Mouse (Mus musculus) limb, embryonic 10.5 days (tissue): ENCODE data around the gene Grin2c. TPM values are rescaled to one million over a fixed set of nuclear protein-coding genes. Genes with fewer than 3 reads are reported as not detected.

Experiments used
- DNase-seq: peaks from one replicate; pipeline ENCODE4 v3.0.0-alpha.2; 2017; ENCODE audit warnings: low spot score
- H3K27ac ChIP-seq: fragments of 300-500 bp; sonication (generic); 2 replicates; pipeline ENCODE4 v1.5.1; 2016; ENCODE audit warnings: mild to moderate bottlenecking
- H3K27me3 ChIP-seq: fragments of 300-500 bp; sonication (generic); 2 replicates; pipeline ENCODE4 v1.6.1; 2016; ENCODE audit warnings: low read depth, mild to moderate bottlenecking; ENCODE audit not compliant: poor library complexity, severe bottlenecking
- H3K36me3 ChIP-seq: fragments of 300-500 bp; sonication (generic); 2 replicates; pipeline ENCODE4 v1.6.1; 2016; ENCODE audit warnings: mild to moderate bottlenecking, moderate library complexity
- H3K4me1 ChIP-seq: fragments of 300-500 bp; sonication (generic); 2 replicates; pipeline ENCODE4 v1.6.1; 2016
- H3K4me3 ChIP-seq: fragments of 300-500 bp; sonication (generic); 2 replicates; pipeline ENCODE4 v1.5.1; 2016; ENCODE audit warnings: mild to moderate bottlenecking, moderate library complexity
- H3K9me3 ChIP-seq: fragments of 300-500 bp; sonication (generic); replicated peaks from 2 replicates; pipeline ENCODE4 v1.6.1; 2016; ENCODE audit warnings: mild to moderate bottlenecking
- WGBS: fragments of 180-500 bp; shearing (Covaris S2); methylation state at CpG from one replicate; pipeline ENCODE4 v1.1.7; 2016; 5-methylcytosine and 5-hydroxymethylcytosine counted together
- polyA plus RNA-seq: library from polyadenylated mRNA; unstranded; fragments of >200 nt; fragmentation: Nextera tagmentation; extraction: Ambion mirVana; gene quantifications from 2 replicates; pipeline ENCODE4 v1.2.1, GENCODE M21; 2016

Grin2c gene
- polyA plus RNA-seq, 1 experiment from 2014 or later: 0.34 TPM

GRCm38 (mm10) chr11:115291503-115291902 is 24.5 kb upstream of the Grin2c start:
- H3K27ac ChIP-seq: no peak overlapping the region
- H3K9me3 ChIP-seq: no peaks in the 10 kb centered on the region
- H3K36me3 ChIP-seq: no peaks in the 10 kb centered on the region
- H3K27me3 ChIP-seq: peaks cover 11% of the 10 kb centered on the region
- H3K4me3 ChIP-seq: no peak overlapping the region
- no peaks in the 10 kb centered on the region for H3K4me1 ChIP-seq
- no peak for DNase-seq
- 84% methylated on average over 10 of the region's 10 CpGs for WGBS

- DNase-seq: no peak
- whole genome bisulfite sequencing: 94% methylated on average over 6 of the region's 6 CpGs
These were observed 23.9 kb upstream of the Grin2c start for GRCm38 (mm10) chr11:115290919-115291318.

GRCm38 (mm10) chr11:115290314-115290713 is 23.3 kb upstream of the Grin2c start:
- 90% methylated on average over 1 of the region's 1 CpGs for WGBS
- Histone ChIP-seq H3K4me3 (no peak overlapping the region), H3K27me3 (no peaks in the 10 kb centered on the region), H3K4me1 (no peaks in the 10 kb centered on the region), H3K27ac (no peak overlapping the region), H3K36me3 (no peaks in the 10 kb centered on the region), H3K9me3 (no peaks in the 10 kb centered on the region)
- no peak for DNase-seq

More at GRCm38 (mm10) chr11:115290919-115291318, 23.9 kb upstream of the Grin2c start:
- Histone ChIP-seq H3K9me3 (no peaks in the 10 kb centered on the region), H3K27ac (no peak overlapping the region), H3K27me3 (peaks cover 5% of the 10 kb centered on the region), H3K4me1 (no peaks in the 10 kb centered on the region), H3K4me3 (no peak overlapping the region), H3K36me3 (no peaks in the 10 kb centered on the region)

GRCm38 (mm10) chr11:115289885-115290284 is 22.8 kb upstream of the Grin2c start:
- Histone ChIP-seq H3K4me3 (no peak overlapping the region), H3K4me1 (no peaks in the 10 kb centered on the region), H3K36me3 (no peaks in the 10 kb centered on the region), H3K27ac (no peak overlapping the region), H3K9me3 (no peaks in the 10 kb centered on the region), H3K27me3 (no peaks in the 10 kb centered on the region)
- 87% methylated on average over 8 of the region's 8 CpGs for WGBS
- no peak for DNase-seq

GRCm38 (mm10) chr11:115288305-115288704 is 21.3 kb upstream of the Grin2c start:
- no peaks in the 10 kb centered on the region; the same call in 1 of the 2 replicates for H3K27me3 ChIP-seq
- 0 out of 2 replicates have a peak, but pooled peaks cover 3% of the 10 kb centered on the region for H3K4me1 ChIP-seq
- no peaks in the 10 kb centered on the region for H3K9me3 ChIP-seq
- no peak overlapping the region for H3K27ac ChIP-seq
- WGBS: 87% methylated on average over 2 of the region's 2 CpGs
- no peak for DNase-seq
- no peak overlapping the region for H3K4me3 ChIP-seq
- H3K36me3 ChIP-seq: no peaks in the 10 kb centered on the region

GRCm38 (mm10) chr11:115287386-115287785 is 20.3 kb upstream of the Grin2c start:
- Histone ChIP-seq H3K9me3 (no peaks in the 10 kb centered on the region), H3K4me3 (no peak overlapping the region), H3K4me1 (0 out of 2 replicates have a peak, but pooled peaks cover 3% of the 10 kb centered on the region), H3K27me3 (no peaks in the 10 kb centered on the region; the same call in 1 of the 2 replicates), H3K27ac (no peak overlapping the region), H3K36me3 (no peaks in the 10 kb centered on the region)
- DNase-seq: no peak
- WGBS: 88% methylated on average over 5 of the region's 5 CpGs

- WGBS: 81% methylated on average over 19 of the region's 19 CpGs
- no peak overlapping the region for H3K4me3 ChIP-seq
- no peak overlapping the region for H3K27ac ChIP-seq
- DNase-seq: no peak
- no peaks in the 10 kb centered on the region; the same call in 1 of the 2 replicates for H3K27me3 ChIP-seq
- H3K36me3 ChIP-seq: no peaks in the 10 kb centered on the region
- no peaks in the 10 kb centered on the region for H3K9me3 ChIP-seq
- peaks cover 6% of the 10 kb centered on the region; the same call in 1 of the 2 replicates for H3K4me1 ChIP-seq
These were observed 19.4 kb upstream of the Grin2c start for GRCm38 (mm10) chr11:115286201-115286993.

GRCm38 (mm10) chr11:115285282-115285681 is 18.2 kb upstream of the Grin2c start:
- no peaks in the 10 kb centered on the region for H3K36me3 ChIP-seq
- no peak overlapping the region for H3K27ac ChIP-seq
- 73% methylated on average over 4 of the region's 4 CpGs for WGBS
- no peak overlapping the region for H3K4me3 ChIP-seq
- no peaks in the 10 kb centered on the region; the same call in 1 of the 2 replicates for H3K27me3 ChIP-seq
- H3K4me1 ChIP-seq: peaks cover 6% of the 10 kb centered on the region; the same call in 1 of the 2 replicates
- DNase-seq: no peak
- no peaks in the 10 kb centered on the region for H3K9me3 ChIP-seq

GRCm38 (mm10) chr11:115283891-115284620 is 17.0 kb upstream of the Grin2c start:
- Histone ChIP-seq H3K9me3 (no peaks in the 10 kb centered on the region), H3K27ac (no peak overlapping the region), H3K4me3 (no peak overlapping the region), H3K27me3 (no peaks in the 10 kb centered on the region; the same call in 1 of the 2 replicates), H3K36me3 (no peaks in the 10 kb centered on the region), H3K4me1 (peaks cover 6% of the 10 kb centered on the region; the same call in 1 of the 2 replicates)
- DNase-seq: no peak
- 84% methylated on average over 12 of the region's 12 CpGs for WGBS

- 73% methylated on average over 9 of the region's 9 CpGs for WGBS
- Histone ChIP-seq H3K4me3 (no peak overlapping the region), H3K4me1 (peaks cover 6% of the 10 kb centered on the region; the same call in 1 of the 2 replicates), H3K27me3 (no peaks in the 10 kb centered on the region; the same call in 1 of the 2 replicates), H3K27ac (no peak overlapping the region), H3K36me3 (no peaks in the 10 kb centered on the region), H3K9me3 (no peaks in the 10 kb centered on the region)
- DNase-seq: no peak
These were observed 16.4 kb upstream of the Grin2c start for GRCm38 (mm10) chr11:115283486-115283765.

GRCm38 (mm10) chr11:115282723-115283485 is 15.9 kb upstream of the Grin2c start:
- Histone ChIP-seq H3K27ac (no peak overlapping the region), H3K36me3 (no peaks in the 10 kb centered on the region), H3K27me3 (no peaks in the 10 kb centered on the region; the same call in 1 of the 2 replicates), H3K4me3 (no peak overlapping the region), H3K4me1 (peaks cover 11% of the 10 kb centered on the region), H3K9me3 (no peaks in the 10 kb centered on the region)
- no peak for DNase-seq
- WGBS: 83% methylated on average over 8 of the region's 8 CpGs

GRCm38 (mm10) chr11:115282295-115282694 is 15.3 kb upstream of the Grin2c start:
- H3K27ac ChIP-seq: no peak overlapping the region
- no peak overlapping the region for H3K4me3 ChIP-seq
- peaks cover 15% of the 10 kb centered on the region for H3K4me1 ChIP-seq
- no peaks in the 10 kb centered on the region for H3K9me3 ChIP-seq
- H3K27me3 ChIP-seq: no peaks in the 10 kb centered on the region; the same call in 1 of the 2 replicates
- no peaks in the 10 kb centered on the region for H3K36me3 ChIP-seq
- WGBS: 73% methylated on average over 8 of the region's 8 CpGs
- DNase-seq: no peak
